Mouse (Mus musculus): ENCODE results near the gene Rpl36.

Gene Rpl36

DNA sequence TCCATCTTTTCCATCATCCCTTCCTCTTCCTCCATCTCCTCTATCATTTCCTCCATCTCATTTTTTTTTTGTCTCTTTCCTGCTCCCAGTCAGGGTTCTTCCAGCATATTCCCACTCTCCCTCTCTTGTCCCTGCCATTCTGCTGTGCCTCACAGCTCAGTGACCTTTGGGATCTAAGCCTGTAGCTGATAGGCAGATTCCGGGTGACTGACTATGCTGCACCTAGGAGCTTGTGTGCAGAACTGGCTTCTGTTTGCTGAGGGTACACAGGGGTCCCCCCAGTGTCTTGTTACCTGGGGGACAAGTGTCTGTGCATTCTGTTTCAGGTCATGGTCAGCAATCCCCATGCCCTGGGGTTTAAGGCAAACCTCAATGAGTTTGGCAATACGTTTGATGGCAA, 41.6 kb downstream of the Rpl36 start:
- no peak for DNase-seq

DNA sequence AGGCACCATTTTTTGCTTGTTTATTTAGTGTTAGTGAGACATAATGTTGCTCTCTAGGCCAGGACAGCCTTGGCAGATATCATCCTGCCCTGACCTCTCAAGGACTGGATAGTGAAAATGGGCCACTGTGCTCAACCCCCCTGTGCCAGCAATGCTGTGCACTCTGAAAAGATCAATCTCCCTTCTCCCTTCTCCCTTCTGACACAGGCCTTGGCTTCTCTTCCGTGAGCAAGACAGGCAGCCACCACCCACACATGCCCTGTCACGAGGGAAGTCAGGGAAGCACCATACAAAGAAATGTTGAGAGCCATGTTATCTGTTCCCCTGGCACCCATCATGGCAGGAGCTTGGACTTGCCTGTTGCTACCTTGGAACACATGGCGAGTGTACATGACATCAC, 42.1 kb downstream of the Rpl36 start:
- no peak for DNase-seq

DNA sequence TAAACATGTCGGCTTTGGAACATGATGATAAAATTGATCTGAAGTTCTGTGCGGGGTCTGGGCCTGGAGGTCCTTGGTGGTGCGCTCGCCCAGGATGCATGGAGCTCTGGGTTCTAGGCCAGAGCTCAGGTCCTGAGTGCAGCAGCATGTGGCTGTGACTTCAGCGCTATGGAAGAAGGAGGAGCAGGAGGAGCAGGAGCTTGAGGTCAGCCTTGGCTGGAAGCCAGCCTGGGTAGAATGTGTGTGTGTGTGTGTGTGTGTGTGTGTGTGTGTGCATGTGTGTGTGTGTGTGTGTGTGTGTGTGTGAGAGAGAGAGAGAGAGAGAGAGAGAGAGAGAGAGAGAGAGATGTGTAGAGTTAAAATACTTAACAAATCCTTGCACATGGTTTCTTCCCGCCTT, 43.0 kb downstream of the Rpl36 start:
- DNase-seq = no peak

DNA sequence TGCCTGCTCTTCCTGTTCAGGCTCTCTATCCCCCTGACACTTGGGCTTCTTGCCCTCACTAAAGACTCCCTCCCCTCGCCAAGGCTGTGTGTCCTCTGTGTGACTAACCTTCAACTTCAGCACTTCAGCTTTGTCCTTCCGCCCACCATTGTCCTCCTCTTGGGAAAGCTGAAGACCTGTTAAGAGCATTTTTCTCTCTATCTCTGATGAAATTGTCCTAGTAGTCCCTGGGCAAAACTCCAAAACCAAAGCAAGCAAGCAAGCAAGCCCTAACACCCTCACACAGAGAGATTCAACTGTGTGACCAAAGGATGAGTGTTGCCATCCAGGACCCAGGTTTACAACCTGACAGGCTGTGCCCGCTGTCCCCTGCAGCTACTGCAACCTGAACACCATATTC, 50.4 kb downstream of the Rpl36 start:
- no peak for DNase-seq

Measured in kidney, adult 18-20 months (tissue).